Mouse (Mus musculus) liver, embryonic 14.5 days (tissue): ENCODE results near the gene Lrrc47. TPM values are rescaled to one million over a fixed set of nuclear protein-coding genes. Genes with fewer than 3 reads are reported as not detected.

ENCODE experiments used
- ATAC-seq: fragments of 200-750 bp; cut with Nextera tagmentation; 2 replicates; pipeline ENCODE4 v1.8.0; 2017; ENCODE audit warnings: moderate number of reproducible peaks, mild to moderate bottlenecking, moderate library complexity; ENCODE audit not compliant: insufficient read depth
- DNase-seq, 3 experiments: peaks; one replicate each; pipeline ENCODE4 v3.0.0-alpha.2; 2012 to 2013; ENCODE audit warnings: low read depth in 3 of 3, low spot score in 3 of 3
- H3K27ac ChIP-seq: fragments of 300-500 bp; sonication (generic); 2 replicates; pipeline ENCODE4 v1.5.1; 2014; ENCODE audit warnings: moderate library complexity, mild to moderate bottlenecking, control low read depth, inconsistent platforms
- H3K27me3 ChIP-seq: fragments of 300-500 bp; sonication (generic); 2 replicates; pipeline ENCODE4 v1.6.1; 2014; ENCODE audit warnings: mild to moderate bottlenecking, low read length, moderate library complexity; ENCODE audit not compliant: control insufficient read depth, insufficient read depth
- H3K36me3 ChIP-seq: fragments of 300-500 bp; sonication (generic); replicated peaks from 2 replicates; pipeline ENCODE4 v1.6.1; 2014; ENCODE audit warnings: low read depth; ENCODE audit not compliant: control insufficient read depth, insufficient read depth
- H3K4me1 ChIP-seq, 2 experiments: fragments of 200-500 bp in 1 of 2; fragments of 300-500 bp in 1 of 2; sonication (generic) in 1 of 2; replicated peaks; 2 replicates each; pipeline ENCODE4 v1.6.1; 2012 to 2014; ENCODE audit warnings: antibody characterized with exemption in 1 of 2, inconsistent platforms in 1 of 2, low read length in 1 of 2; ENCODE audit not compliant: control insufficient read depth in 2 of 2, insufficient read depth in 2 of 2
- H3K4me2 ChIP-seq: fragments of 300-500 bp; sonication (generic); 2 replicates; pipeline ENCODE4 v1.6.1; 2014; ENCODE audit warnings: low read depth, mild to moderate bottlenecking, control low read depth, moderate library complexity
- H3K4me3 ChIP-seq, 2 experiments: fragments of 200-500 bp in 1 of 2; fragments of 300-500 bp in 1 of 2; sonication (generic) in 1 of 2; 2 replicates each; pipeline ENCODE4 v1.5.1; 2012 to 2014; ENCODE audit warnings: low read depth in 2 of 2, low read length in 2 of 2, mild to moderate bottlenecking in 2 of 2, control low read depth in 1 of 2, inconsistent platforms in 1 of 2, moderate library complexity in 1 of 2; ENCODE audit not compliant: insufficient read depth in 1 of 2
- H3K9ac ChIP-seq: fragments of 300-500 bp; sonication (generic); replicated peaks from 2 replicates; pipeline ENCODE4 v1.6.1; 2014; ENCODE audit warnings: mild to moderate bottlenecking, control low read depth, moderate library complexity
- H3K9me3 ChIP-seq: fragments of 300-500 bp; sonication (generic); 2 replicates; pipeline ENCODE4 v1.6.1; 2016; ENCODE audit warnings: low read length, mixed read lengths; ENCODE audit not compliant: control insufficient read depth
- CTCF ChIP-seq: IDR thresholded peaks from 2 replicates; pipeline ENCODE4 v1.5.1; 2016; ENCODE audit warnings: antibody characterized with exemption, low read depth, control low read depth
- EP300 ChIP-seq: IDR thresholded peaks from 2 replicates; pipeline ENCODE4 v1.6.1; 2016; ENCODE audit warnings: antibody characterized with exemption, low read depth
- WGBS: fragments of 180-500 bp; shearing (Covaris S2); extraction: QIAGEN DNeasy Blood & Tissue Kit; methylation state at CpG from one replicate; pipeline ENCODE4 v1.1.7; 2014; ENCODE audit not compliant: insufficient replicate concordance; 5-methylcytosine and 5-hydroxymethylcytosine counted together
- polyA plus RNA-seq, 2 experiments: library from polyadenylated mRNA; depleted of rRNA in 1 of 2; stranded (reverse) in 1 of 2; unstranded in 1 of 2; fragments of >200 nt; fragmentation: Nextera tagmentation in 1 of 2; extraction: Ambion mirVana in 1 of 2; gene quantifications; 2 replicates each; pipeline versions ENCODE4 v1.2.1 to v1.2.3; 2012 to 2014

Lrrc47 gene
- polyA plus RNA-seq, 2 experiments, result 13.2 to 23.6 TPM

- peak within 1 kb of the TSS; percentile 97 for H3K4me2 ChIP-seq
- no peaks in the 10 kb centered on the region for H3K36me3 ChIP-seq
- TF ChIP-seq EP300 (no peak), CTCF (no peak)
- DNase-seq (peak; percentile 81 to 85 (median 83)), ATAC-seq (peak; percentile 96)
- peak within 1 kb of the TSS; percentile 89 for H3K9ac ChIP-seq
- H3K4me1 ChIP-seq, result peaks cover 14 to 17% of the 10 kb centered on the region in 2 experiments
- 1% methylated on average over 68 of the region's 68 CpGs for WGBS
- H3K27me3 ChIP-seq, result no peaks in the 10 kb centered on the region
- peak within 1 kb of the TSS; percentile 84 to 97 for H3K4me3 ChIP-seq
- peak within 1 kb of the TSS; percentile 37 for H3K27ac ChIP-seq
- no peaks in the 10 kb centered on the region for H3K9me3 ChIP-seq
Measured at GRCm38 (mm10) chr4:153974431-153975291, 36.9 kb upstream of the Lrrc47 start, which contains the start of the genes Dffb and Cep104. Gene Dffb, minus strand, starts transcription at chr4:153975126. Gene Cep104, plus strand, starts transcription at chr4:153975194.

DNA sequence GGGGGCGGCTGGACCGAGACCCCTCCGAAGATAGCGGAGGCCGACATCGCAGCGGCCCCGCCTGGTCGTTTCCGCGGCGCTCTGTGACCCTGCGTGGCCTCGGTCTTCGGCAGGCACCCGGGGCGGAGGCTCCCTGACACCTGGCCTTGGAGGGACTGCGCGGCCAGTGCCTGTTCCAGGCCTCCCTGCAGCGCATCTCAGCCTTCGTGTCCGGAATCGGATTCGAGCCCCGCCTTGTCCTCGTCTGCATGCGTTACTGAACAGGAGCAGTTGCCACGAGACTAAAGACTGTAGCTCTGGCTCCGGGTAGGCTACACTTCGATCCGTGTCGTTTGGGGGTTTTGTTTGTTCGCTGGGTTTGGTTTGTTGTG lies 36.3 kb upstream of the Lrrc47 start:
- peak overlapping the region; percentile 89 for H3K9ac ChIP-seq
- H3K4me1 ChIP-seq, result peaks cover 14 to 17% of the 10 kb centered on the region in 2 experiments
- no peaks in the 10 kb centered on the region for H3K27me3 ChIP-seq
- H3K27ac ChIP-seq, result peak overlapping the region; percentile 37
- peak overlapping the region; percentile 97 for H3K4me2 ChIP-seq
- TF ChIP-seq CTCF (no peak), EP300 (no peak)
- ATAC-seq (peak; percentile 77), DNase-seq (peak in 1 of 3 experiments; percentile 22)
- WGBS, result 1% methylated on average over 33 of the region's 33 CpGs
- H3K9me3 ChIP-seq, result no peaks in the 10 kb centered on the region
- peaks cover 2% of the 10 kb centered on the region; the same call in 1 of the 2 replicates for H3K36me3 ChIP-seq
- peak overlapping the region; percentile 84 to 97 for H3K4me3 ChIP-seq

DNA sequence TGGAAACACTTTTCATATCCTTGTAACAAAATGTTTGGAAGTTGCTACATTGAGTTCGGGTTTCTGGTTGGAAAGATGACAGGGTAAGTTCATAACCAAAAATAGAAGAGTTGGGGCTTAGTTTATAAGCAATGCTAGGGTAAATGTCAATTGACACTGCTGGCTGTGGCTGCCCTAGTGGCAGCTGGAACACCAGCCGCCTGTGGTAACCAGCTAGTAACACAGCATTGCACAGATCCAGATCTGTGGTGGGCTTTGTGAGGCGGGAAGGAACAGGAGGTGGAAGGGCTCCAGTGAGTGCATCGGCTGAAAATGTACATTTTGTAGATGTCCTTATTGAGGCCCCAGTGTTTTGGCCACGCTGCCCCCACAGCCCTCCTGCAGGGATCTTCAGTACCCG lies 35.8 kb upstream of the Lrrc47 start:
- peak overlapping the region; percentile 97 for H3K4me2 ChIP-seq
- H3K27ac ChIP-seq, result no peak overlapping the region
- DNase-seq (no peak), ATAC-seq (no peak)
- 27% methylated on average over 6 of the region's 6 CpGs for WGBS
- H3K9me3 ChIP-seq, result no peaks in the 10 kb centered on the region
- H3K36me3 ChIP-seq, result peaks cover 2% of the 10 kb centered on the region; the same call in 1 of the 2 replicates
- peaks cover 14 to 17% of the 10 kb centered on the region in 2 experiments for H3K4me1 ChIP-seq
- H3K4me3 ChIP-seq, result peak overlapping the region; percentile 84 to 97
- H3K27me3 ChIP-seq, result no peaks in the 10 kb centered on the region
- TF ChIP-seq EP300, result no peak
- peak; percentile 34 for TF ChIP-seq CTCF
- H3K9ac ChIP-seq, result peak overlapping the region; percentile 89

GRCm38 (mm10) chr4:153979243-153979642 lies 32.3 kb upstream of the Lrrc47 start:
- WGBS, result 71% methylated on average over 10 of the region's 10 CpGs
- peaks cover 11% of the 10 kb centered on the region; the same call in 1 of the 2 replicates for H3K36me3 ChIP-seq
- no peak for DNase-seq

GRCm38 (mm10) chr4:153980470-153980869 lies 31.1 kb upstream of the Lrrc47 start:
- WGBS, result 88% methylated on average over 11 of the region's 11 CpGs
- H3K27ac ChIP-seq, result no peak overlapping the region
- H3K4me1 ChIP-seq, result peaks cover 9 to 11% of the 10 kb centered on the region in 2 experiments; a peak in 3 of 4 replicates
- H3K36me3 ChIP-seq, result peaks cover 15% of the 10 kb centered on the region; the same call in 1 of the 2 replicates
- no peak overlapping the region for H3K4me3 ChIP-seq
- H3K4me2 ChIP-seq, result no peak overlapping the region
- H3K9ac ChIP-seq, result no peak overlapping the region
- no peaks in the 10 kb centered on the region for H3K9me3 ChIP-seq
- no peak for DNase-seq
- ATAC-seq, result no peak
- TF ChIP-seq EP300 (no peak), CTCF (no peak)
- H3K27me3 ChIP-seq, result no peaks in the 10 kb centered on the region

More at GRCm38 (mm10) chr4:153979243-153979642, 32.3 kb upstream of the Lrrc47 start:
- Histone ChIP-seq H3K9ac (no peak overlapping the region), H3K27me3 (no peaks in the 10 kb centered on the region), H3K27ac (no peak overlapping the region), H3K4me3 (no peak overlapping the region), H3K4me1 (peaks cover 9 to 11% of the 10 kb centered on the region in 2 experiments; a peak in 3 of 4 replicates), H3K4me2 (no peak overlapping the region), H3K9me3 (no peaks in the 10 kb centered on the region)
- no peak for ATAC-seq
- TF ChIP-seq EP300 (no peak), CTCF (no peak)
